Mouse (Mus musculus): ENCODE measurements around the gene Adgrg6.
A peak's percentile ranks its signal among the peaks of the same experiment; 100 is the strongest.

Gene Adgrg6

GRCm38 (mm10) chr10:14544941-14545717 is at the start of gene Adgrg6:
Gene Adgrg6 (minus strand): TSS chr10:14545659.
- DNase-seq, result peak; percentile 36

GRCm38 (mm10) chr10:14592215-14592614 is 46.8 kb upstream of the Adgrg6 start:
- no peak for DNase-seq

- DNase-seq, result no peak
Observed at GRCm38 (mm10) chr10:14590816-14591215, 45.4 kb upstream of the Adgrg6 start.

- DNase-seq, result no peak
Observed at GRCm38 (mm10) chr10:14589667-14590066, 44.2 kb upstream of the Adgrg6 start.

GRCm38 (mm10) chr10:14583496-14583895 is 38.0 kb upstream of the Adgrg6 start:
- DNase-seq, result no peak

GRCm38 (mm10) chr10:14574255-14574654 is 28.8 kb upstream of the Adgrg6 start:
- DNase-seq, result no peak

- DNase-seq, result no peak
Observed at GRCm38 (mm10) chr10:14571143-14571542, 25.7 kb upstream of the Adgrg6 start.

GRCm38 (mm10) chr10:14570616-14571015 is 25.2 kb upstream of the Adgrg6 start:
- DNase-seq, result no peak

GRCm38 (mm10) chr10:14546111-14546551 is 672 bp upstream of the Adgrg6 start:
- peak; percentile 2 for DNase-seq

- no peak for DNase-seq
Observed at GRCm38 (mm10) chr10:14544608-14544940, 885 bp downstream of the Adgrg6 start.

GRCm38 (mm10) chr10:14543511-14544067 is 1.9 kb downstream of the Adgrg6 start:
- DNase-seq, result no peak

- no peak for DNase-seq
Observed at GRCm38 (mm10) chr10:14537102-14537501, 8.4 kb downstream of the Adgrg6 start.

GRCm38 (mm10) chr10:14531090-14531489 is 14.4 kb downstream of the Adgrg6 start:
- DNase-seq, result no peak

- DNase-seq, result no peak
Observed at GRCm38 (mm10) chr10:14530670-14531069, 14.8 kb downstream of the Adgrg6 start.

- no peak for DNase-seq
Observed at GRCm38 (mm10) chr10:14527765-14528164, 17.7 kb downstream of the Adgrg6 start.

- no peak for DNase-seq
Observed at GRCm38 (mm10) chr10:14522729-14523128, 22.7 kb downstream of the Adgrg6 start.

GRCm38 (mm10) chr10:14520912-14521675 is 24.4 kb downstream of the Adgrg6 start:
- DNase-seq, result no peak

- no peak for DNase-seq
Observed at GRCm38 (mm10) chr10:14517909-14518308, 27.6 kb downstream of the Adgrg6 start.

GRCm38 (mm10) chr10:14511904-14512663 is 33.4 kb downstream of the Adgrg6 start:
- DNase-seq, result no peak

GRCm38 (mm10) chr10:14511157-14511556 is 34.3 kb downstream of the Adgrg6 start:
- no peak for DNase-seq

GRCm38 (mm10) chr10:14495658-14496057 is 49.8 kb downstream of the Adgrg6 start:
- DNase-seq, result no peak

- no peak for DNase-seq
Observed at GRCm38 (mm10) chr10:14495204-14495603, 50.3 kb downstream of the Adgrg6 start.

- DNase-seq, result no peak
Observed at GRCm38 (mm10) chr10:14491838-14492237, 53.6 kb downstream of the Adgrg6 start.

Measured in right cerebral cortex, postnatal 4 days (tissue).